Mouse (Mus musculus) embryonic fibroblast, embryonic 13.5 days (primary cell): ENCODE measurements around the gene Fcgr3. TPM values are rescaled to one million over a fixed set of nuclear protein-coding genes. Genes with fewer than 3 reads are reported as not detected.

ENCODE experiments used
- H3K27ac ChIP-seq: 2 replicates; pipeline ENCODE4 v1.5.1; 2012; ENCODE audit warnings: low read length, control low read depth, inconsistent platforms; ENCODE audit not compliant: insufficient read depth
- H3K4me1 ChIP-seq: 2 replicates; pipeline ENCODE4 v1.6.1; 2011; ENCODE audit warnings: low read length; ENCODE audit not compliant: control insufficient read depth, insufficient read depth
- H3K4me3 ChIP-seq: 2 replicates; pipeline ENCODE4 v1.5.1; 2011; ENCODE audit warnings: mild to moderate bottlenecking, control low read depth, low read length; ENCODE audit not compliant: insufficient read depth
- CTCF ChIP-seq: IDR thresholded peaks from 2 replicates; pipeline ENCODE4 v1.5.1; 2011; ENCODE audit warnings: mild to moderate bottlenecking, control low read depth, low read length, moderate library complexity, borderline replicate concordance; ENCODE audit not compliant: insufficient read depth
- POLR2A ChIP-seq: IDR thresholded peaks from 2 replicates; pipeline ENCODE4 v1.6.1; 2011; ENCODE audit warnings: low read depth, mild to moderate bottlenecking, control low read depth, low read length, moderate library complexity
- polyA plus RNA-seq: library from polyadenylated mRNA; stranded (reverse); fragments of >200 nt; gene quantifications from 2 replicates; pipeline ENCODE4 v1.2.4, GENCODE M21; 2011; ENCODE audit warnings: low read depth; ENCODE audit not compliant: missing spikeins, insufficient read length

Gene Fcgr3
- polyA plus RNA-seq, 1 experiment, result 3.9 TPM

GRCm38 (mm10) chr1:171033196-171033595 lies 31.5 kb downstream of the Fcgr3 start:
- TF ChIP-seq POLR2A (no peak), CTCF (no peak)
- H3K4me3 ChIP-seq, result peak overlapping the region; percentile 81
- H3K4me1 ChIP-seq, result no peaks in the 10 kb centered on the region; the same call in 1 of the 2 replicates
- no peak overlapping the region for H3K27ac ChIP-seq

GRCm38 (mm10) chr1:171032691-171033090 lies 32.0 kb downstream of the Fcgr3 start:
- TF ChIP-seq CTCF (no peak), POLR2A (no peak)
- no peak overlapping the region for H3K27ac ChIP-seq
- H3K4me3 ChIP-seq, result peak overlapping the region; percentile 81
- no peaks in the 10 kb centered on the region; the same call in 1 of the 2 replicates for H3K4me1 ChIP-seq

GRCm38 (mm10) chr1:171031752-171032151 lies 33.0 kb downstream of the Fcgr3 start:
- no peak overlapping the region for H3K27ac ChIP-seq
- TF ChIP-seq POLR2A (no peak), CTCF (no peak)
- no peaks in the 10 kb centered on the region; the same call in 1 of the 2 replicates for H3K4me1 ChIP-seq
- no peak overlapping the region for H3K4me3 ChIP-seq

- TF ChIP-seq CTCF (no peak), POLR2A (no peak)
- H3K27ac ChIP-seq, result peak overlapping the region; percentile 51; the same call in 1 of the 2 replicates
- H3K4me1 ChIP-seq, result peaks cover 3% of the 10 kb centered on the region; the same call in 1 of the 2 replicates
- H3K4me3 ChIP-seq, result no peak overlapping the region
Measured at GRCm38 (mm10) chr1:171019311-171019950, 45.3 kb downstream of the Fcgr3 start.

- Histone ChIP-seq H3K4me3 (no peak within 1 kb of the TSS), H3K4me1 (peaks cover 3% of the 10 kb centered on the region; the same call in 1 of the 2 replicates), H3K27ac (peak within 1 kb of the TSS; percentile 51; the same call in 1 of the 2 replicates)
- TF ChIP-seq POLR2A, result no peak
- no peak for TF ChIP-seq CTCF
Measured at GRCm38 (mm10) chr1:171018737-171019136, 46.0 kb downstream of the Fcgr3 start, which contains the start of gene Fcgr4. Gene Fcgr4, plus strand, starts transcription at chr1:171018920.

- Histone ChIP-seq H3K4me3 (no peak overlapping the region), H3K27ac (no peak overlapping the region), H3K4me1 (peaks cover 3% of the 10 kb centered on the region; the same call in 1 of the 2 replicates)
- TF ChIP-seq POLR2A (no peak), CTCF (no peak)
Measured at GRCm38 (mm10) chr1:171017468-171018158, 47.1 kb downstream of the Fcgr3 start.

GRCm38 (mm10) chr1:171016676-171017356 lies 47.9 kb downstream of the Fcgr3 start:
- peaks cover 3% of the 10 kb centered on the region; the same call in 1 of the 2 replicates for H3K4me1 ChIP-seq
- H3K4me3 ChIP-seq, result no peak overlapping the region
- TF ChIP-seq CTCF, result no peak
- TF ChIP-seq POLR2A, result no peak
- H3K27ac ChIP-seq, result no peak overlapping the region

- no peak overlapping the region for H3K4me3 ChIP-seq
- no peaks in the 10 kb centered on the region for H3K4me1 ChIP-seq
- TF ChIP-seq POLR2A, result no peak
- H3K27ac ChIP-seq, result no peak overlapping the region
Measured at GRCm38 (mm10) chr1:171011733-171012132, 53.0 kb downstream of the Fcgr3 start.

- H3K4me1 ChIP-seq, result no peaks in the 10 kb centered on the region
- no peak overlapping the region for H3K4me3 ChIP-seq
Measured at GRCm38 (mm10) chr1:171006905-171007304, 57.8 kb downstream of the Fcgr3 start.

GRCm38 (mm10) chr1:171006335-171006734 lies 58.4 kb downstream of the Fcgr3 start:
- Histone ChIP-seq H3K27ac (no peak overlapping the region), H3K4me1 (no peaks in the 10 kb centered on the region), H3K4me3 (no peak overlapping the region)
- TF ChIP-seq CTCF (no peak), POLR2A (no peak)

More at GRCm38 (mm10) chr1:171006905-171007304, 57.8 kb downstream of the Fcgr3 start:
- H3K27ac ChIP-seq, result no peak overlapping the region
- no peak for TF ChIP-seq CTCF
- TF ChIP-seq POLR2A, result no peak
